Mouse (Mus musculus) cortical plate, adult 2 months (tissue): ENCODE measurements at regions not wholly inside any gene's neighbourhood (a gene's known extent, or its start where the extent isn't known, plus 50 kb on each side); places are given as distances from the start of the nearest gene placed in this dataset.

Experiments used
- CTCF ChIP-seq: fragments of 200-500 bp; IDR thresholded peaks from 2 replicates; pipeline ENCODE4 v1.5.1; 2011; ENCODE audit warnings: mild to moderate bottlenecking, control low read depth, low read length; ENCODE audit not compliant: insufficient read depth; ENCODE audit errors: extremely low read depth
- POLR2A ChIP-seq: fragments of 200-500 bp; IDR thresholded peaks from 2 replicates; pipeline ENCODE4 v1.6.1; 2011; ENCODE audit warnings: mild to moderate bottlenecking, low read length, control low read depth; ENCODE audit not compliant: insufficient read depth; ENCODE audit errors: extremely low read depth

GRCm38 (mm10) chr14:105589261-105589660 is 307.4 kb downstream of the Spry2 start:
- TF ChIP-seq CTCF (no peak), POLR2A (no peak)
